Mouse (Mus musculus): ENCODE data around the gene Slc7a7. TPM values are rescaled to one million over a fixed set of nuclear protein-coding genes. Genes with fewer than 3 reads are reported as not detected.

The Slc7a7 gene
- polyA plus RNA-seq, 1 experiment, result 7.0 TPM

DNA sequence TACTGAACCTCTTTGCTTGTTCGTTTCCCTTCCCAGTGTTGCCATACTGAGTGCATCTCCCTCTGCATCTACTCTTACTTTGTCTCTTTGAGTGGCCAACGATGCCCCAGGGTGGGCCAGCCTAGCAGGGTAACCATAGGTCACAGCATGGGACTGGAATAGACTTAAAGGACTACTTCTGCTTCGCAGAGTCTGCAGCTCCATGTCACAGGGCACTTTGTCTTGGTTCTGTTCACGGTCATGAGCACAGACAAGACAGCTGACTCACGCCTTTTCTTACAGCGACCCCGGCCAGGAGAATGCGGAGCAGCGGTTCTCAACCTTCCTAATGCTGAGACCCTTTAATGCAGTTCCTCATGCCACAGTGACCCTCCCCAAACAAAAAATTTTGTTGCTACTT, 34.9 kb downstream of the Slc7a7 start:
- TF ChIP-seq CTCF (IDR thresholded peaks at IDR 0.05; ENCODE audit: borderline replicate concordance, insufficient read depth, low read length) (no peak), POLR2A (IDR thresholded peaks at IDR 0.05; ENCODE audit: low read depth, low read length) (no peak)
- Histone ChIP-seq H3K4me1 (ENCODE audit: control insufficient read depth, insufficient read depth, low read length) (no peaks in the 10 kb centered on the region), H3K4me3 (ENCODE audit: insufficient read depth, low read length) (no peak overlapping the region), H3K27ac (ENCODE audit: insufficient read depth, low read length) (no peak overlapping the region)

DNA sequence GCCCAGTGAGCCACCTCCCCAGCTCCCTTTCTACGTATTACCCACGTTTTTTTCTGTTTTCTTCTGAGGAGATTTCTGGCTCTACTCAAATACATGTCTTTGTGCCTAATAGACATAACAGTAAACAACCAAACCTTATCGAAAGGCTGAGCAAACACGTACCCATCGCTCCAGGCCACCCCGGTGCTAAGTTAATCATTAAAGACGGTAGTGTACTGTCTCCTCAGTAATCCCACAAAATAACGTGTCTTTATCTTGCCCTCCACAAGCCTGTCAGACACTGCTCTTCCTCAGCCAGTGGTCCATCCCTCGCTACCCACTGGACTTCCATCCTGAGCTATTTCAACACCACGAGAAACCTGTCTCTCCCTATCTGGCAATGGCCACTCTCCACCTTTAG, 35.8 kb downstream of the Slc7a7 start:
- Histone ChIP-seq H3K27ac (ENCODE audit: insufficient read depth, low read length) (no peak overlapping the region), H3K4me3 (ENCODE audit: insufficient read depth, low read length) (no peak overlapping the region), H3K4me1 (ENCODE audit: control insufficient read depth, insufficient read depth, low read length) (no peaks in the 10 kb centered on the region)
- TF ChIP-seq POLR2A (IDR thresholded peaks at IDR 0.05; ENCODE audit: low read depth, low read length), result no peak
- no peak for TF ChIP-seq CTCF (IDR thresholded peaks at IDR 0.05; ENCODE audit: borderline replicate concordance, insufficient read depth, low read length)

DNA sequence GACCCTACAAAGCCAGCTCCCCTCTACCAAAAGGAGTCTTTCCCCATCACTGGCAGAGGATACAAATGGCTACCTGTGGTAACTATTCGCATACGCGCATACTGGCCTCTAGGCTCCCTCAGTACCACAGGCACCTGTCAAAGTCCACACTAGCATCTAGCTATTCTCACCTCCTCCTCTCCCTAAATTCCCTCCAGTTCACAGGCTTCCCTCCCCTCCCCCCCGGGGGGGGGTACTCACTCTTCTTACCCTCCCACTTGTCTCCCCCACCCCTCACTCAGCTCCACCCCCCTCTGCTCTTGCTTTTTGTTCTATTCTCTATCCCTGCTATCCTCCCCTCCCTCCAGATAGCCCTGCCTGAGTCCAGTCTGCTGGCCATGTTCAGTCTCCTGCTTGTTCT, 37.0 kb downstream of the Slc7a7 start:
- TF ChIP-seq CTCF (IDR thresholded peaks at IDR 0.05; ENCODE audit: borderline replicate concordance, insufficient read depth, low read length) (no peak), POLR2A (IDR thresholded peaks at IDR 0.05; ENCODE audit: low read depth, low read length) (no peak)
- no peak overlapping the region for H3K4me3 ChIP-seq (ENCODE audit: insufficient read depth, low read length)
- H3K27ac ChIP-seq (ENCODE audit: insufficient read depth, low read length), result no peak overlapping the region
- no peaks in the 10 kb centered on the region for H3K4me1 ChIP-seq (ENCODE audit: control insufficient read depth, insufficient read depth, low read length)

DNA sequence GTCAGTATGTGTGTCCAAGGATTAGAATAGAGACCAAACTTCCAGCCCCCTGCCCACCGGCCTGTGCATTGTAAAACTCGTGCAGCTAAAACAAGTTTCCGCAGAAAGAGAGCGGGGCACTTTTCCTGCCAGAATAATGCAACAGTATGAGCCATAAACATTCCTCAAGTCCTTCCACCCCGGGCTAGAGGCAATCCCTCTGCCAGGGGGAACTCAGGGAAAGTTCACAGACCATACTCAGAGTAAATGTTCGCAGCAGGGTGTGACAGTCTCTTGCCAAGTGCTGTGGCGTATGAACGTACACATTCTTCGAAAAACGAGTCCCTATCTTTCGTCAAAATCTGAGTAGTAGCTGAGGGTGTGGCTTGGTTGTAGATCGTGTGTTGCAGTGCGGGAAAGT, 38.0 kb downstream of the Slc7a7 start:
- Histone ChIP-seq H3K4me3 (ENCODE audit: insufficient read depth, low read length) (no peak overlapping the region), H3K27ac (ENCODE audit: insufficient read depth, low read length) (no peak overlapping the region), H3K4me1 (ENCODE audit: control insufficient read depth, insufficient read depth, low read length) (no peaks in the 10 kb centered on the region)
- TF ChIP-seq POLR2A (IDR thresholded peaks at IDR 0.05; ENCODE audit: low read depth, low read length) (no peak), CTCF (IDR thresholded peaks at IDR 0.05; ENCODE audit: borderline replicate concordance, insufficient read depth, low read length) (no peak)

DNA sequence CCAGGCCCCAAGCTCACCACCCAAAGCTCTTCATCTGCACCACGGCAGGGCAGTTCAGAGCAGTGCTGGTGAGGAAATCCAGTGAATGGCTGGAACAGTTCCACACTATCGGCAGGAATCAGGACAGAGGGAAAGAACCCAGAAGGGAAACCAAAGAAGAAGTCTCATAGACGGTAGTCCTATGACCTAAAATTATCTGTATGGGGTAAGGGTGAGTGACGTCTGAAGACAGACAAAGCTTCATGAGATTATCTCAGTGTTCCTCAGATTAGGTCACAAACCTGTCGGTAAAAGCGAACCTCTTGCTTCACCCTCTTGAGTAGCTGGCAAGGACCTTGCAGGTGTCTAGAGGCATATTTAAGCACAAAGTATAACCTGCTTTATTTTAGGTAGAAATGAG, 40.4 kb downstream of the Slc7a7 start:
- Histone ChIP-seq H3K4me1 (ENCODE audit: control insufficient read depth, insufficient read depth, low read length) (no peaks in the 10 kb centered on the region), H3K4me3 (ENCODE audit: insufficient read depth, low read length) (no peak overlapping the region), H3K27ac (ENCODE audit: insufficient read depth, low read length) (no peak overlapping the region)
- TF ChIP-seq CTCF (IDR thresholded peaks at IDR 0.05; ENCODE audit: borderline replicate concordance, insufficient read depth, low read length) (no peak), POLR2A (IDR thresholded peaks at IDR 0.05; ENCODE audit: low read depth, low read length) (no peak)

DNA sequence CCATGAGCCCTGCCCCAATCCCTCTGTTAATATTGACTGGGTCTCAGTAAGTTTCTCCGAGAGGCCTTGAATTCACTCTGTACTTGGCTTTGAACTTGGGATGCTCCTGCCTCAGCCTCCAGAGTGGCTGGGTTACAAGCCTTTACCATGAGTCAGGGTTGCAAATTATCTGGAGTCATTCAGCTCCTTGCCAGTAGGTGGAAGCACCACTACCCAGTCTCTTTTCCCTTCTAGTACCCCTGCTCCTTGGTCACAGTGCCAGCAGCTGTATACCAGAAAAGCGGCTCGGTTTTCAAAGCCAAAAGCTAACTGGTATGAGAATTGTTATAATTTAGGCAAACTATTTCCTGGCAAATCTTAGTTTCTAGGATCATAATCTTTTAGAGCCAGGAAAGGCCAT, 41.7 kb downstream of the Slc7a7 start:
- Histone ChIP-seq H3K4me3 (ENCODE audit: insufficient read depth, low read length) (no peak overlapping the region), H3K27ac (ENCODE audit: insufficient read depth, low read length) (no peak overlapping the region), H3K4me1 (ENCODE audit: control insufficient read depth, insufficient read depth, low read length) (no peaks in the 10 kb centered on the region)
- TF ChIP-seq POLR2A (IDR thresholded peaks at IDR 0.05; ENCODE audit: low read depth, low read length), result no peak
- no peak for TF ChIP-seq CTCF (IDR thresholded peaks at IDR 0.05; ENCODE audit: borderline replicate concordance, insufficient read depth, low read length)

DNA sequence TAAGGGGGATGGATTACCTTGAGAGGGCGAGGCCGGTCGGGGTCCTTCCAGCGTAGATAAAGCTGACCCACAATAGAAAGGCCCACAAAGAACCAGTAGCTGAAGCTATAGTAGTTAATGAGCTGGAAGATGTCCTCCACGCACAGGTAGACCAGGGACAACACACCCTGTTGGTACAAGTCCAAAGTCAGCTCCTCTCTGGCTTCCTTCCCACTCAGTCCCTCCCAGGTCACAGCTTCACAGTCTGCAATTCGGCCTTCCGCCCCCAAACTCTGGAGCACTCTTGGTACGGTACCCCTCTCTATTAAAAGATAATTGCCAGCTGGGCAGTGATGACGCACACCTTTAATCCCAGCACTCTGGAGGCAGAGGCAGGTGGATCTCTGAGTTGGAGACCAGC, 44.7 kb downstream of the Slc7a7 start:
- no peak for TF ChIP-seq CTCF (IDR thresholded peaks at IDR 0.05; ENCODE audit: borderline replicate concordance, insufficient read depth, low read length)
- no peak for TF ChIP-seq POLR2A (IDR thresholded peaks at IDR 0.05; ENCODE audit: low read depth, low read length)
- no peaks in the 10 kb centered on the region for H3K4me1 ChIP-seq (ENCODE audit: control insufficient read depth, insufficient read depth, low read length)

DNA sequence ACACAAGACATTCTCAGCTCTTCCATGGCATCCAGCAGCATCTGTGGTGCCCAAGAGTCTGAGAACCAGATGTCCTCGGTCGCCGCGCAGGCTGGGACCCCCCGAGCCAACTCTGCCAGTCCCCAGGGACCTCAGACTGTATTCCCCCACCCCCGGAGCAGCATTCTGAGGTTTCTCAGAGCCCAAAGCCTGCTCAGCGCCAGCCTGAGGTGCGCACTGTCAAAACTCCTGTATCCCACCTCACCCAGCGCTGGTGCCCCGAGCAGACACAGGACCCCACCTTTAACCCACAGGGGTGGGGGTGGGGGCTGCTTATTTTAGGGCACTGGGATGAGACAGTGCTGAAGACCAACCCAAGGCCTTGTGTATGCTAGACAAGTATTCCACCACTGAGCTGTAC, 46.1 kb downstream of the Slc7a7 start:
- TF ChIP-seq CTCF (IDR thresholded peaks at IDR 0.05; ENCODE audit: borderline replicate concordance, insufficient read depth, low read length) (no peak), POLR2A (IDR thresholded peaks at IDR 0.05; ENCODE audit: low read depth, low read length) (no peak)
- H3K27ac ChIP-seq (ENCODE audit: insufficient read depth, low read length), result no peak overlapping the region
- H3K4me3 ChIP-seq (ENCODE audit: insufficient read depth, low read length), result no peak overlapping the region

More for the DNA sequence above, 44.7 kb downstream of the Slc7a7 start:
- no peak overlapping the region for H3K27ac ChIP-seq (ENCODE audit: insufficient read depth, low read length)
- no peak overlapping the region for H3K4me3 ChIP-seq (ENCODE audit: insufficient read depth, low read length)

DNA sequence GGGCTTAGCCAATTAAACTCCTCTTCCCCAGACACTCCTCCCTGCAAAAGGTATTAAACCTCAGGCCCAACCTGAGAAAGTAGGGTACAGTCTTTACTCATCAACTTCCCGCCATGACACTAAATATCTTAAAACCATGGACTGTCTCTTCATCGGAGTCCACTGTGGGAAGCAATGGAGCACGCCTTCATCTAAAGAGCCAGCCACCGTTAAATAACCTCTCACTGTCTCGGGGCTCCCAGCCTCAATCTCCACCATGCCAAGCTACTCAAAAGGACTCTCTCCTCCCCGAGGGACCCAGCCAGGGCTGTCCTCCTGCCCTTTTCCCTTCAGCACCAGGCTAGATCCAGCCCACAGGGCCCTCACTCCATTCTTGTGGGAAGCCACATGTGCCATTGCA, 47.0 kb downstream of the Slc7a7 start:
- H3K27ac ChIP-seq (ENCODE audit: insufficient read depth, low read length), result no peak overlapping the region
- H3K4me1 ChIP-seq (ENCODE audit: control insufficient read depth, insufficient read depth, low read length), result no peaks in the 10 kb centered on the region
- no peak overlapping the region for H3K4me3 ChIP-seq (ENCODE audit: insufficient read depth, low read length)
- TF ChIP-seq POLR2A (IDR thresholded peaks at IDR 0.05; ENCODE audit: low read depth, low read length), result no peak
- TF ChIP-seq CTCF (IDR thresholded peaks at IDR 0.05; ENCODE audit: borderline replicate concordance, insufficient read depth, low read length), result no peak

More for the DNA sequence above, 46.1 kb downstream of the Slc7a7 start:
- H3K4me1 ChIP-seq (ENCODE audit: control insufficient read depth, insufficient read depth, low read length), result no peaks in the 10 kb centered on the region

DNA sequence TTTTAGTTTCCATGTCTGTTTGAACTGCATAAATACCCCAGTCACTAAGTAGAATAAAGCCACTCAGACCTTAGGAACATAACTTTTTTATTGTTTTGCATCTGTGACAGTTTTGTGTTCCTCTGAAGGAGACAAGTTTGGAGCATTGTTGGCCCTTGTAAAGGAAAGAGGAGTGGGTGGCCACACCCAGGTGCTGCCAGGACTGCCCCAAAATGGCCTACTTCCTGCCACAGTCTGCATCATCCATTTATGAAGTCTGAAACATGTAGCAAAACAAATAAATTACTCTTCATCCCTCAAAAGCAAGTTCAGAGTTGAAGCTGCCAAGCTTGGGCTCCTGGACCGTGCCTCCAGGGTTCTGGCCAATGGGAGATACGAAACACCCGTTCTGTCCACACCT, 48.2 kb downstream of the Slc7a7 start:
- TF ChIP-seq POLR2A (IDR thresholded peaks at IDR 0.05; ENCODE audit: low read depth, low read length), result no peak
- TF ChIP-seq CTCF (IDR thresholded peaks at IDR 0.05; ENCODE audit: borderline replicate concordance, insufficient read depth, low read length), result no peak
- Histone ChIP-seq H3K4me1 (ENCODE audit: control insufficient read depth, insufficient read depth, low read length) (no peaks in the 10 kb centered on the region), H3K4me3 (ENCODE audit: insufficient read depth, low read length) (no peak overlapping the region), H3K27ac (ENCODE audit: insufficient read depth, low read length) (no peak overlapping the region)
